Mouse (Mus musculus): ENCODE results near the gene Fmod. TPM values are rescaled to one million over a fixed set of nuclear protein-coding genes. Genes with fewer than 3 reads are reported as not detected.

Fmod gene
- polyA plus RNA-seq, 1 experiment from 2014 or later: 10.0 TPM

DNA sequence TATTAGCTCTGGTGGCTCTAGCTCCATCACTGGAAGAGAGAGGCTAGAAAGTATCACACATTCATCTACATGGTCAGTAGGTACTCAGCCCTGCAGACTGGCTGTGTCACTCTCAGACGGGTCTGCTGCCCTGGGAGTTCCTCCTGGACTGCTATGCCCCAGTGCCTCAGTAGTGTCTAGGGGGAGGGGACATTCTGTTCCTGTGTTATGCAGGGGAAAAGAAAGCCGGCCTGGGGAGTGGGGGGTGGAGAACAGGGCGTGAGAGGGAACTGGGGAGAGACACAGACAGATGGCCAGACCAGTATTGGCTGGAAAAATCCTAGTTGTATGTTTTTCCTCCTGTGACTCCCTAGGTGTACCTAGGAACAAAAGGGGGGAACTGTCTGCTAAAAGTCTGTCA lies 49.0 kb downstream of the Fmod start:
- Histone ChIP-seq H3K9ac (replicated peaks; ENCODE audit: low read depth) (no peak overlapping the region), H3K4me3 (ENCODE audit: low read depth, low read length) (no peak overlapping the region), H3K27me3 (replicated peaks; ENCODE audit: insufficient read depth, low read length) (no peaks in the 10 kb centered on the region), H3K4me1 (ENCODE audit: insufficient read depth, low read depth, low read length) (peaks cover 31% of the 10 kb centered on the region), H3K4me2 (replicated peaks; ENCODE audit: low read depth, low read length) (no peak overlapping the region), H3K36me3 (ENCODE audit: insufficient read depth, low read length) (no peaks in the 10 kb centered on the region), H3K27ac (ENCODE audit: low read length) (no peak overlapping the region), H3K9me3 (ENCODE audit: low read length) (no peaks in the 10 kb centered on the region)
- ATAC-seq (no peak), DNase-seq (ENCODE audit: low spot score) (no peak)
- WGBS: 50% methylated on average over 3 of the region's 3 CpGs
- TF ChIP-seq CTCF (IDR thresholded peaks at IDR 0.05): no peak
- no peak for TF ChIP-seq EP300 (IDR thresholded peaks at IDR 0.05)

DNA sequence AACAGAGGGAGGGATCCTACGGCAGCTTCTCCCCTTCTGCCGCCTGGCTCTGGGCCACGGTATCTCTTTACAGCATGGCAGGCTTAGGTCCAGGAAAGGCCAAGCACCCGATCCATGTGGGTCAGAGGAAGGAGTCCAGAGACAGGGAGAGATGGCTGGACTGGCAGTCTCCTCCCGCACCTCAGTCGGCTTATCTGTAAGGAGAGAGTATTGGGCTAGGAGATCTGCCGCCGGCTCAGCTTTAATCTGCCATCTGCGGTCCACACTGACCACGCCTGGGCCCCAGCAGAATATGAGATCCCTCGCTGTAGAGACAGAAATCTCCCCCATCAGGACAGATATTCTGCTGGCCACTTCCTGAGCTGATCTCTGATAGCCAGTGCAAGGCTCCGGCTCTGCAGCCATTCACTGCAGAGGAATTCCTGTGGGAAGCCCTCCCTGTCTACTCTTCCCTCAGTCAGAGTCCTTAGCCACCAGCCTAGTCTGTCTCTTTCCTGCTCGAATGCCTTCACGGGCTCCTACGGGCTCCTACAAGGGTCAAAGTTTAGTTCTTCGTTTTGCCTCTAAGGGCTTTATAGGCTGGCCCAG lies 49.9 kb downstream of the Fmod start:
- Histone ChIP-seq H3K27me3 (replicated peaks; ENCODE audit: insufficient read depth, low read length) (no peaks in the 10 kb centered on the region), H3K27ac (ENCODE audit: low read length) (peak overlapping the region; percentile 57), H3K9ac (replicated peaks; ENCODE audit: low read depth) (no peak overlapping the region), H3K4me3 (ENCODE audit: low read depth, low read length) (no peak overlapping the region), H3K9me3 (ENCODE audit: low read length) (no peaks in the 10 kb centered on the region), H3K4me2 (replicated peaks; ENCODE audit: low read depth, low read length) (no peak overlapping the region), H3K4me1 (ENCODE audit: insufficient read depth, low read depth, low read length) (peaks cover 32% of the 10 kb centered on the region), H3K36me3 (ENCODE audit: insufficient read depth, low read length) (no peaks in the 10 kb centered on the region)
- 35% methylated on average over 16 of the region's 16 CpGs for WGBS
- ATAC-seq (peak; percentile 23), DNase-seq (ENCODE audit: low spot score) (peak; percentile 24)
- TF ChIP-seq EP300 (IDR thresholded peaks at IDR 0.05) (no peak), CTCF (IDR thresholded peaks at IDR 0.05) (no peak)

DNA sequence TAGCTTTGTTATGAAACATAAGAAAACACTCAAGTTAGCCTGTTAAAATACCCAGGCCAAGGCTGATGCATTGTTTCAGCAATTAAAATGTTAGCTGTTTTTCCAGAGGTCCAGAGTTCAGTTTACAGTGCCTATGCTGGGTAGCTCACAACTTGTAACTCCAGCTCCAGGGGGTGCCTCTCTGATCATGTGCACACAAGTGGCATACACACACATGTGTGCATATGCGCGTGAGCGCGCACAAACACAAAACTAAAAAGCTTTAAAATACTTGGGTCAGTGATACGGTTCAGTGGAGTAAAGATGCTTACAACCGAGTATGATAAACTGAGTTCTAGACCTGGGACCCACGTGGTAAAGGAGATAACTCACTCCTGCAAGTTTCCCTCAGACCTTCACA lies 52.0 kb downstream of the Fmod start:
- Histone ChIP-seq H3K27ac (ENCODE audit: low read length) (no peak overlapping the region), H3K4me3 (ENCODE audit: low read depth, low read length) (no peak overlapping the region), H3K4me1 (ENCODE audit: insufficient read depth, low read depth, low read length) (peaks cover 37% of the 10 kb centered on the region), H3K9me3 (ENCODE audit: low read length) (no peaks in the 10 kb centered on the region), H3K36me3 (ENCODE audit: insufficient read depth, low read length) (no peaks in the 10 kb centered on the region), H3K4me2 (replicated peaks; ENCODE audit: low read depth, low read length) (no peak overlapping the region), H3K27me3 (replicated peaks; ENCODE audit: insufficient read depth, low read length) (no peaks in the 10 kb centered on the region), H3K9ac (replicated peaks; ENCODE audit: low read depth) (no peak overlapping the region)
- no peak for TF ChIP-seq EP300 (IDR thresholded peaks at IDR 0.05)
- no peak for TF ChIP-seq CTCF (IDR thresholded peaks at IDR 0.05)
- ATAC-seq: no peak
- no peak for DNase-seq (ENCODE audit: low spot score)
- 88% methylated on average over 7 of the region's 7 CpGs for WGBS

DNA sequence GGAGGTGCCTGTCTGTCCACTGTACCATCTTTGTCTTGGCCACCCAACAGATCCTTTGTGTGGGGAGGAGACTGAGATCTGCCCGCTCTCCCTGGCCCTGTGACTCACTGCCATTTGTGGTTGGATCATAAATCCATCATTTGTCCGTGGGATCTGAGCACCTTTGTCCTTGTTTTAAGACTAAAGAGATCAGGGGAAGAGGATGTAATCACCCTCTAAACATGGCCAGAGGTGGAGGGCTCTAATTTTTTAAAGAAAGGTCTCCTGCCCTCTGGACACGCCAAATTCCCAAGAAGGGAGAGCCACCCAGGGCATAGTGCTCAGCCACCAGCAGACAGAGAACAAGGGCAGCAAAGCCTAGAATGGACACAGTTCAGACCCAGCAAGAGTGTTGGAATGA lies 54.8 kb downstream of the Fmod start:
- no peak overlapping the region for H3K4me2 ChIP-seq (replicated peaks; ENCODE audit: low read depth, low read length)
- peaks cover 47% of the 10 kb centered on the region for H3K4me1 ChIP-seq (ENCODE audit: insufficient read depth, low read depth, low read length)
- H3K9ac ChIP-seq (replicated peaks; ENCODE audit: low read depth): no peak overlapping the region
- no peaks in the 10 kb centered on the region for H3K9me3 ChIP-seq (ENCODE audit: low read length)
- peak overlapping the region; percentile 97 for H3K27ac ChIP-seq (ENCODE audit: low read length)
- TF ChIP-seq EP300 (IDR thresholded peaks at IDR 0.05) (no peak), CTCF (IDR thresholded peaks at IDR 0.05) (no peak)
- DNase-seq (ENCODE audit: low spot score): no peak
- no peaks in the 10 kb centered on the region for H3K27me3 ChIP-seq (replicated peaks; ENCODE audit: insufficient read depth, low read length)
- ATAC-seq: no peak
- WGBS: 79% methylated on average over 3 of the region's 3 CpGs
- no peak overlapping the region for H3K4me3 ChIP-seq (ENCODE audit: low read depth, low read length)
- H3K36me3 ChIP-seq (ENCODE audit: insufficient read depth, low read length): no peaks in the 10 kb centered on the region

GRCm38 (mm10) chr1:134092368-134092767 lies 55.3 kb downstream of the Fmod start:
- no peak for ATAC-seq
- DNase-seq (ENCODE audit: low spot score): no peak
- H3K9me3 ChIP-seq (ENCODE audit: low read length): no peaks in the 10 kb centered on the region
- H3K4me1 ChIP-seq (ENCODE audit: insufficient read depth, low read depth, low read length): peaks cover 48% of the 10 kb centered on the region
- H3K36me3 ChIP-seq (ENCODE audit: insufficient read depth, low read length): no peaks in the 10 kb centered on the region
- no peak overlapping the region; the same call in 1 of the 2 replicates for H3K9ac ChIP-seq (replicated peaks; ENCODE audit: low read depth)
- no peak for TF ChIP-seq CTCF (IDR thresholded peaks at IDR 0.05)
- no peak for TF ChIP-seq EP300 (IDR thresholded peaks at IDR 0.05)
- peak overlapping the region; percentile 66 for H3K4me2 ChIP-seq (replicated peaks; ENCODE audit: low read depth, low read length)
- H3K27ac ChIP-seq (ENCODE audit: low read length): peak overlapping the region; percentile 97
- no peak overlapping the region for H3K4me3 ChIP-seq (ENCODE audit: low read depth, low read length)
- WGBS: 16% methylated on average over 6 of the region's 6 CpGs
- no peaks in the 10 kb centered on the region for H3K27me3 ChIP-seq (replicated peaks; ENCODE audit: insufficient read depth, low read length)

- H3K4me1 ChIP-seq (ENCODE audit: insufficient read depth, low read depth, low read length): peaks cover 56% of the 10 kb centered on the region
- 8% methylated on average over 29 of the region's 43 CpGs for WGBS
These were observed 56.1 kb downstream of the Fmod start for GRCm38 (mm10) chr1:134092852-134093770.

More at GRCm38 (mm10) chr1:134092852-134093770, 56.1 kb downstream of the Fmod start:
- Histone ChIP-seq H3K9ac (replicated peaks; ENCODE audit: low read depth) (peak overlapping the region; percentile 26; the same call in 1 of the 2 replicates), H3K27ac (ENCODE audit: low read length) (peak overlapping the region; percentile 97), H3K9me3 (ENCODE audit: low read length) (no peaks in the 10 kb centered on the region), H3K36me3 (ENCODE audit: insufficient read depth, low read length) (no peaks in the 10 kb centered on the region), H3K27me3 (replicated peaks; ENCODE audit: insufficient read depth, low read length) (no peaks in the 10 kb centered on the region), H3K4me2 (replicated peaks; ENCODE audit: low read depth, low read length) (peak overlapping the region; percentile 66), H3K4me3 (ENCODE audit: low read depth, low read length) (peak overlapping the region; percentile 28; the same call in 1 of the 2 replicates)
- DNase-seq (ENCODE audit: low spot score) (peak; percentile 98), ATAC-seq (peak; percentile 86)
- TF ChIP-seq EP300 (IDR thresholded peaks at IDR 0.05) (peak; percentile 54), CTCF (IDR thresholded peaks at IDR 0.05) (no peak)
